Mouse (Mus musculus) liver, postnatal 0 days (tissue): ENCODE measurements around the gene Inpp5a. TPM values are rescaled to one million over a fixed set of nuclear protein-coding genes. Genes with fewer than 3 reads are reported as not detected.

ENCODE experiments used
- ATAC-seq: fragments of 200-750 bp; cut with Nextera tagmentation; 2 replicates; pipeline ENCODE4 v1.8.0; 2017; ENCODE audit warnings: mild to moderate bottlenecking, moderate library complexity
- DNase-seq: peaks from one replicate; pipeline ENCODE4 v3.0.0-alpha.2; 2016
- H3K27ac ChIP-seq: fragments of 300-500 bp; sonication (generic); 2 replicates; pipeline ENCODE4 v1.5.1; 2014; ENCODE audit warnings: antibody characterized with exemption, moderate library complexity, mild to moderate bottlenecking, low read depth
- H3K27me3 ChIP-seq: fragments of 300-500 bp; sonication (generic); 2 replicates; pipeline ENCODE4 v1.6.1; 2014; ENCODE audit warnings: low read length, control low read depth, mixed read lengths; ENCODE audit not compliant: insufficient read depth
- H3K36me3 ChIP-seq: fragments of 300-500 bp; sonication (generic); replicated peaks from 2 replicates; pipeline ENCODE4 v1.6.1; 2014; ENCODE audit warnings: mild to moderate bottlenecking, control low read depth, low read length, moderate library complexity, mixed read lengths; ENCODE audit not compliant: insufficient read depth
- H3K4me1 ChIP-seq: fragments of 300-500 bp; sonication (generic); 2 replicates; pipeline ENCODE4 v1.6.1; 2014; ENCODE audit warnings: antibody characterized with exemption, mild to moderate bottlenecking, control low read depth; ENCODE audit not compliant: insufficient read depth
- H3K4me2 ChIP-seq: fragments of 300-500 bp; sonication (generic); 2 replicates; pipeline ENCODE4 v1.6.1; 2014; ENCODE audit warnings: low read depth, mild to moderate bottlenecking, low read length, moderate library complexity, mixed read lengths
- H3K4me3 ChIP-seq: fragments of 300-500 bp; sonication (generic); 2 replicates; pipeline ENCODE4 v1.5.1; 2014; ENCODE audit warnings: low read depth, low read length
- H3K9ac ChIP-seq: fragments of 300-500 bp; sonication (generic); replicated peaks from 2 replicates; pipeline ENCODE4 v1.6.1; 2014; ENCODE audit warnings: mild to moderate bottlenecking, moderate library complexity
- H3K9me3 ChIP-seq: fragments of 300-500 bp; sonication (generic); 2 replicates; pipeline ENCODE4 v1.6.1; 2016; ENCODE audit warnings: mild to moderate bottlenecking, control low read depth, low read length, mixed read lengths
- CTCF ChIP-seq: sonication (generic); IDR thresholded peaks from 2 replicates; pipeline ENCODE4 v1.5.1; 2016; ENCODE audit warnings: antibody characterized with exemption, low read depth
- EP300 ChIP-seq: IDR thresholded peaks from 2 replicates; pipeline ENCODE4 v1.6.1; 2016; ENCODE audit warnings: antibody characterized with exemption, low read depth, mild to moderate bottlenecking
- WGBS: fragments of 180-500 bp; shearing (Covaris S2); extraction: QIAGEN DNeasy Blood & Tissue Kit; methylation state at CpG from one replicate; pipeline ENCODE4 v1.1.7; 2014; ENCODE audit not compliant: insufficient replicate concordance; 5-methylcytosine and 5-hydroxymethylcytosine counted together
- polyA plus RNA-seq: library from polyadenylated mRNA; unstranded; fragments of >200 nt; fragmentation: Nextera tagmentation; extraction: Ambion mirVana; gene quantifications from 2 replicates; pipeline ENCODE4 v1.2.1, GENCODE M21; 2015

Inpp5a gene
- polyA plus RNA-seq, 1 experiment from 2014 or later: 6.0 TPM

GRCm38 (mm10) chr7:139392691-139393235 is 3.9 kb downstream of the Inpp5a start:
- H3K27me3 ChIP-seq: no peaks in the 10 kb centered on the region
- H3K4me1 ChIP-seq: peaks cover 33% of the 10 kb centered on the region
- TF ChIP-seq CTCF (no peak), EP300 (no peak)
- no peak for ATAC-seq
- no peak overlapping the region for H3K9ac ChIP-seq
- H3K4me3 ChIP-seq: no peak overlapping the region
- 68% methylated on average over 6 of the region's 6 CpGs for WGBS
- no peak overlapping the region for H3K4me2 ChIP-seq
- no peaks in the 10 kb centered on the region for H3K36me3 ChIP-seq
- no peak overlapping the region for H3K27ac ChIP-seq
- no peak for DNase-seq
- H3K9me3 ChIP-seq: no peaks in the 10 kb centered on the region

GRCm38 (mm10) chr7:139397521-139397920 is 8.6 kb downstream of the Inpp5a start:
- ATAC-seq (peak; percentile 24), DNase-seq (peak; percentile 53)
- Histone ChIP-seq H3K4me2 (no peak overlapping the region), H3K9me3 (no peaks in the 10 kb centered on the region), H3K27me3 (no peaks in the 10 kb centered on the region), H3K4me3 (no peak overlapping the region), H3K4me1 (peaks cover 58% of the 10 kb centered on the region), H3K9ac (no peak overlapping the region), H3K27ac (peak overlapping the region; percentile 16; the same call in 1 of the 2 replicates), H3K36me3 (no peaks in the 10 kb centered on the region)
- no peak for TF ChIP-seq CTCF
- TF ChIP-seq EP300: no peak
- 46% methylated on average over 8 of the region's 8 CpGs for WGBS

- Histone ChIP-seq H3K36me3 (no peaks in the 10 kb centered on the region), H3K4me1 (peaks cover 57% of the 10 kb centered on the region), H3K27ac (0 out of 2 replicates have a peak overlapping the region, but pooled peaks have one; percentile 7), H3K9ac (no peak overlapping the region), H3K27me3 (no peaks in the 10 kb centered on the region), H3K4me2 (no peak overlapping the region), H3K4me3 (no peak overlapping the region), H3K9me3 (no peaks in the 10 kb centered on the region)
- TF ChIP-seq EP300 (no peak), CTCF (no peak)
- no peak for ATAC-seq
- DNase-seq: no peak
- WGBS: 78% methylated on average over 5 of the region's 5 CpGs
Measured at GRCm38 (mm10) chr7:139398111-139398510, 9.2 kb downstream of the Inpp5a start.

GRCm38 (mm10) chr7:139398530-139399021 is 9.7 kb downstream of the Inpp5a start:
- no peak overlapping the region for H3K4me3 ChIP-seq
- ATAC-seq (peak; percentile 40; the same call in 1 of the 2 replicates), DNase-seq (no peak)
- H3K4me1 ChIP-seq: peaks cover 58% of the 10 kb centered on the region
- no peak overlapping the region for H3K9ac ChIP-seq
- no peaks in the 10 kb centered on the region for H3K36me3 ChIP-seq
- 46% methylated on average over 6 of the region's 6 CpGs for WGBS
- no peak for TF ChIP-seq CTCF
- no peak for TF ChIP-seq EP300
- H3K27me3 ChIP-seq: no peaks in the 10 kb centered on the region
- H3K4me2 ChIP-seq: no peak overlapping the region
- 0 out of 2 replicates have a peak overlapping the region, but pooled peaks have one; percentile 7 for H3K27ac ChIP-seq
- H3K9me3 ChIP-seq: no peaks in the 10 kb centered on the region

DNA sequence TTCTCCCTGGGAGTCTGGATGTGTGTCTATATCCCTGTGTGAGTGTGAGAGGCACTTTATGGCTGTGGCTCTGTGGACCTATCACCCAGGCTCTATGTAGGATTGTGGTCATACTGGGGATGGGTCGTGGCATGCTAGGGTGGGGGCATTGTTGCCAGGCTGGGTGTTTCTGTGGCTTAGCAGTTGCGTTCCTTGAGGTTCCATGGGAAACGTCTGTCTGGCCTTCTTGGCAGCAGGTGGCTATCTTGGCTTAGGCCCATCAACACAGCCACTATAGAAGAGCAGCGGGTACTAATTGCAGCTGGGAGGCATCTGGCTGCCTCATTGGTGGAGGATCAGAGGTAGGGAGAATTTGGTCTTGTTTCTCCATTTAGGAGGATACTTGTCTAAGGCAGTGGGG is 10.7 kb downstream of the Inpp5a start:
- 63% methylated on average over 4 of the region's 4 CpGs for WGBS
- ATAC-seq (no peak), DNase-seq (no peak)
- Histone ChIP-seq H3K27me3 (no peaks in the 10 kb centered on the region), H3K36me3 (no peaks in the 10 kb centered on the region), H3K4me2 (no peak overlapping the region), H3K9ac (no peak overlapping the region), H3K4me1 (peaks cover 58% of the 10 kb centered on the region), H3K9me3 (no peaks in the 10 kb centered on the region), H3K4me3 (no peak overlapping the region), H3K27ac (peak overlapping the region; percentile 83)
- TF ChIP-seq EP300: no peak
- TF ChIP-seq CTCF: no peak

GRCm38 (mm10) chr7:139399977-139400685 is 11.2 kb downstream of the Inpp5a start:
- Histone ChIP-seq H3K4me1 (peaks cover 58% of the 10 kb centered on the region), H3K27ac (peak overlapping the region; percentile 83), H3K36me3 (peaks cover 2% of the 10 kb centered on the region; the same call in 1 of the 2 replicates), H3K4me3 (no peak overlapping the region), H3K4me2 (peak overlapping the region; percentile 36), H3K27me3 (no peaks in the 10 kb centered on the region), H3K9ac (no peak overlapping the region), H3K9me3 (no peaks in the 10 kb centered on the region)
- 62% methylated on average over 11 of the region's 11 CpGs for WGBS
- TF ChIP-seq CTCF (no peak), EP300 (no peak)
- DNase-seq (no peak), ATAC-seq (peak; percentile 44)
